Mouse (Mus musculus) ES-Bruce4 (cell line): ENCODE results near the gene Tmem14c.

Experiments used
- CTCF ChIP-seq: IDR thresholded peaks from one replicate; pipeline ENCODE4 v1.8.1; 2011; ENCODE audit warnings: low read depth, low read length
- EP300 ChIP-seq: IDR thresholded peaks from 2 replicates; pipeline ENCODE4 v1.6.1; 2011; ENCODE audit warnings: low read depth, low read length; ENCODE audit not compliant: insufficient read depth
- POLR2A ChIP-seq: IDR thresholded peaks from one replicate; pipeline ENCODE4 v1.8.1; 2011; ENCODE audit warnings: low read length; ENCODE audit not compliant: insufficient read depth

GRCm38 (mm10) chr13:40969761-40970390, 46.2 kb upstream of the Tmem14c start:
- no peak for TF ChIP-seq EP300
- TF ChIP-seq POLR2A: no peak
- TF ChIP-seq CTCF: no peak
